Mouse (Mus musculus) testis, postnatal 10 days (tissue): Measurements from ENCODE around the gene Nobox.

Experiments used
- DNase-seq: peaks from one replicate; pipeline ENCODE4 v3.0.0; 2021; ENCODE audit warnings: low spot score

Gene Nobox

GRCm38 (mm10) chr6:43309454-43309853, at the start of gene Nobox:
Nobox (minus strand) TSS chr6:43309554.
- DNase-seq, result no peak

GRCm38 (mm10) chr6:43354562-43355241, 45.3 kb upstream of the Nobox start:
- no peak for DNase-seq

- no peak for DNase-seq
These were observed 44.1 kb upstream of the Nobox start for GRCm38 (mm10) chr6:43353446-43353845.

GRCm38 (mm10) chr6:43349083-43349482, 39.7 kb upstream of the Nobox start:
- DNase-seq, result no peak

GRCm38 (mm10) chr6:43347637-43348036, 38.3 kb upstream of the Nobox start:
- no peak for DNase-seq

- no peak for DNase-seq
These were observed 33.7 kb upstream of the Nobox start for GRCm38 (mm10) chr6:43343006-43343405.

- DNase-seq, result no peak
These were observed 33.0 kb upstream of the Nobox start for GRCm38 (mm10) chr6:43342386-43342785.

- no peak for DNase-seq
These were observed 29.4 kb upstream of the Nobox start for GRCm38 (mm10) chr6:43338804-43339203.

- no peak for DNase-seq
These were observed 28.2 kb upstream of the Nobox start for GRCm38 (mm10) chr6:43337491-43337961.

- no peak for DNase-seq
These were observed 26.4 kb upstream of the Nobox start for GRCm38 (mm10) chr6:43335619-43336234.

- DNase-seq, result no peak
These were observed 24.1 kb upstream of the Nobox start for GRCm38 (mm10) chr6:43333479-43333878.

GRCm38 (mm10) chr6:43312961-43313656, 3.8 kb upstream of the Nobox start:
- DNase-seq, result no peak

GRCm38 (mm10) chr6:43312546-43312945, 3.2 kb upstream of the Nobox start:
- no peak for DNase-seq

- DNase-seq, result peak; percentile 60
These were observed 717 bp upstream of the Nobox start for GRCm38 (mm10) chr6:43310071-43310470.

- DNase-seq, result no peak
These were observed 11.9 kb downstream of the Nobox start for GRCm38 (mm10) chr6:43297508-43297850.

GRCm38 (mm10) chr6:43296798-43297507, 12.4 kb downstream of the Nobox start:
- no peak for DNase-seq

GRCm38 (mm10) chr6:43295908-43296307, 13.4 kb downstream of the Nobox start:
- DNase-seq, result no peak

GRCm38 (mm10) chr6:43293175-43293574, 16.2 kb downstream of the Nobox start:
- no peak for DNase-seq

- DNase-seq, result no peak
These were observed 16.8 kb downstream of the Nobox start for GRCm38 (mm10) chr6:43292471-43293076.

GRCm38 (mm10) chr6:43292041-43292440, 17.3 kb downstream of the Nobox start:
- no peak for DNase-seq

GRCm38 (mm10) chr6:43280481-43280880, 28.9 kb downstream of the Nobox start:
- DNase-seq, result no peak

- DNase-seq, result no peak
These were observed 31.1 kb downstream of the Nobox start for GRCm38 (mm10) chr6:43278247-43278646.
